Mouse (Mus musculus): ENCODE data around the gene Ypel2.

DNA sequence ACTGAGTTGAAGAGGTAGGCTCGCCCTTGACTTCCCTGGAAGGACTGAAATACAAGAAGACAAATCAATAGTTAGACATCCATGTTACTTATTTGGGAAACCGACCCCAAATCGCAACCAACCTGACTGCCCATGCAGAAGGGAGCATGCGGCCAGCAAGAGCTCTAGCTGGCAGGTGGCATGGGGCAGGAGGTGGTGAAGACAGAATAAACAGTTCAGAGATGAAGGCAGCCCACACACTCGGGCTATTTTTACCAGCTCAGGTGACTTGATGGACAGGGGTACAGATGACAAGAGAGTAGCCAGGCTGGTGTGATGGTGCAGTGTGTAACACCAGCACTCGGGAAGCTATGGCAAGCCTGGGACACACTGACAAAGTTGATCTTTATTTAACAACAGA is 47.6 kb downstream of the Ypel2 start:
- no peak for TF ChIP-seq CTCF (IDR thresholded peaks at IDR 0.05; ENCODE audit: low read depth)
- TF ChIP-seq EP300 (IDR thresholded peaks at IDR 0.05; ENCODE audit: low read depth): no peak
